Mouse (Mus musculus) spleen, postnatal 10 days (tissue): Measurements from ENCODE around the gene Naip1.
"Not testable (repeated sequence)": the region's sequence is repeated elsewhere in the genome, so short reads cannot be mapped to it uniquely, and the experiment has no call there.

Source experiments
- DNase-seq, 2 experiments: peaks; one replicate each; pipeline ENCODE4 v3.0.0; 2021 to 2022; ENCODE audit warnings: low spot score in 2 of 2

Naip1 gene

DNA sequence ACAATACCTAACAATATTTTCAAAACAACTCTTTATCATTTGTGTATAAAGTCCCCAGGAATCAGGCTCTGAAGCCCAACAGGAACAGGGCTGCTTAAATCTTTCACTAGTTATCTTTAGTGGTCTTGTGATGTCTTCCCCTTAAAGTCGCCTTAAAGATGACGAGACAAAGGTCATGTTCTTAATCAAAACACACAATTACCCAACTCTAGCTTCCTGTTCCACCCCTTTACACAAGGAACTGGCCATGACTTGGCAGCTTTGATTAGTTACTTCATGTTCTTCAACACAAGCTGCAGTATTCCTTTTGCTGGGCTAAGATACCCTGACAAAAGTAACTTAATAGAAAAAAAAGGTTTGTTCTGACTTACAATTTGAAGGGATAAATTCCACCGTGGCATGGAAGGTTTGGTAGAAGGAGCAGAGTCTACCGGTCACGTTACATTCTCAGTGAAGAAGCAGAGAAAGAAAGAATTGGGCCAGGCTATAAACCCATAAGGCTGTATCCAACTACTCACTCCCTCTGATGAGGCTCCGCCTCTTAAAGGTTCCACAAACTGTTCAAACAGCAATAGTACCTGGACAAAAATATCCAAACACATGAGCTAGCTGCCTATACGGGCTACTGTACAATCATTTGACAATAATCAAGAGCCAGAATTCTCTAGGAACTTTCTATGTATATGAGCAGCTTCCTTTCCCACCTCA lies 49.6 kb downstream of the Naip1 start:
- DNase-seq, result not testable (repeated sequence)

DNA sequence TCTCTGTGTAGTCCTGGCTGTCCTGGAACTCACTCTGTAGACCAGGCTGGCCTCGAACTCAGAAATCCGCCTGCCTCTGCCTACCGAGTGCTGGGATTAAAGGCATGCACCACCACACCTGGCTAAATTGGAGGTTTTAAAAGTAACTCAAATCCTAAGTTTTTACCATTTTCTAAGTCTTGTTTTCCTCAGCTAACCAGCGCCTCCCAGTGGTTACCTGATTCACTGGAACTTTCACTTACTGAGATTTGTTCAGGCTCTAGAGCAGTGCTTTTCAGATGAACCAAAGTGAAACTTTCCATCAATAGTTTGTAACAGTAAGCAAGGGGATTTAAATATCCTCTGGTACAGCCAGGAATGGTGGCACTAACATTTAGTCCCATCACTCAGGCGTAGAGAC lies 61.6 kb downstream of the Naip1 start:
- peak in 1 of 2 experiments; percentile 52 for DNase-seq

DNA sequence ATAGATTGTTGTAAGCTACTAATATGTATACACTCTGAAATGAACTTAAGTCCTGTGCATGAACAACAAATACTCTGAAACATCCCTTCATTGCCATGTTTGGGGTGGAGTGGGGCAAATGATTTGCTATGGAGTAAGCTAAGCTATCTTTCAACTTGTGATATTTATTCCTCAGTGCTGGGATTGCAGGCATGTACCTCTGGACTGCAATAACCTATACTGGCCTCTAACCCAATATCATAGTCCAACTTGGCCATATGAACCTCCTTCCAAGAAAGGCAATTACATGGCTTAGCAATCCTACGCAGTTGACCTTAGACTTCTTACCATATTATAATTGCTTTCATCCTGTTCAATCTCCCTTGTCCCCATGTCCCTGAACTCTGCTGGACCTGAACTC lies 82.1 kb downstream of the Naip1 start:
- no peak for DNase-seq
